Comparison of ENCODE assay signal across 8 mouse cellular contexts in the genomic region with DNA sequence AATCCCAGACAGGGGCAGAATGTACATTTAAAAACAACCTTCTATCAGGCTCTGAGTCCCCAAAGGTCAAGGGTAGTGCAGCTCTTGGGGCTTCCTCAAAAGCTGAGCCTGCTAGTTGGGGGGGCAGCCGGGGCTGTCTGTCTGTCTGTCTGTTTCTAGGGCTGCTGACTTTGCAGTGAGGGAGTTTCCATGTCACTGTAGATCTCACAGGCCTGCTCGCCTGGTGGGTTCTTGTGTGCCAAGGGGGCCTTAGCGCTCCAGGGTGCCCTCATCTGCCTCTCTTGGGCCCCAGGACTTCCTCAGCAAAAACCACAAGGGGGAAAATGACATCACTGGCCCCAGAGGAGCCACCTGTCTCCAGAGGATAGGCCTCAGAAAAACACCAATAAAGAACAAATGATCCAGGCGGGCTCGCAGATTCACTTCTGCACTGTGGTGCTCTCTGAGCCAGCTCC. TPM values are rescaled to one million over a fixed set of nuclear protein-coding genes. Genes with fewer than 3 reads are reported as not detected.
DNase-seq lines count a peak whose midpoint lies in the region; ATAC-seq and TF ChIP-seq lines count a peak whose summit lies in the region.
"Had no signal": no experiment of that assay in that cellular context is flagged by ENCODE, and none has a peak within 500 bp of the region (broad histone marks: within the 10 kb centered on the region; RNA-seq: fewer than 3 reads in every experiment).

No protein-coding gene starts in this region.

- no peaks in the 10 kb centered on the region for H3K9me3 ChIP-seq in G1E (replicated peaks)
- H3K9me3 ChIP-seq in stomach, postnatal 0 days (ENCODE audit: control insufficient read depth, low read length), result no peaks in the 10 kb centered on the region

- H3K9ac ChIP-seq in stomach, postnatal 0 days (ENCODE audit: low read length), result peak overlapping the region; percentile 1; the same call in 1 of the 2 replicates

- peaks cover 67% of the 10 kb centered on the region for H3K36me3 ChIP-seq in G1E (replicated peaks)
- H3K36me3 ChIP-seq in stomach, postnatal 0 days (ENCODE audit: control insufficient read depth, insufficient read depth, low read length), result peaks cover 7% of the 10 kb centered on the region

- no peak for TF ChIP-seq EP300 in stomach, postnatal 0 days (optimal IDR thresholded peaks at IDR 0.05)

- H3K4me3 ChIP-seq in layer of hippocampus, adult 2 months, result no peak overlapping the region
- H3K4me3 ChIP-seq in G1E (ENCODE audit: low read depth, low read length), result peak overlapping the region; percentile 48; the same call in 1 of the 2 replicates
- no peak overlapping the region for H3K4me3 ChIP-seq in stomach, postnatal 0 days (ENCODE audit: low read depth, low read length)

- H3K4me2 ChIP-seq in stomach, postnatal 0 days (replicated peaks; ENCODE audit: low read depth), result no peak overlapping the region

- peaks cover 59% of the 10 kb centered on the region for H3K4me1 ChIP-seq in G1E (ENCODE audit: insufficient read depth, low read depth, low read length)
- H3K4me1 ChIP-seq in stomach, postnatal 0 days (replicated peaks; ENCODE audit: control insufficient read depth, insufficient read depth), result no peaks in the 10 kb centered on the region

- H3K27me3 ChIP-seq in G1E (ENCODE audit: insufficient read depth, low read length), result no peaks in the 10 kb centered on the region; the same call in 1 of the 2 replicates
- H3K27me3 ChIP-seq in stomach, postnatal 0 days (ENCODE audit: control insufficient read depth, insufficient read depth, low read length), result no peaks in the 10 kb centered on the region

- TF ChIP-seq CTCF in layer of hippocampus, adult 2 months (conservative IDR thresholded peaks at IDR 0.05), result no peak
- TF ChIP-seq CTCF in G1E (IDR thresholded peaks at IDR 0.05; ENCODE audit: low read depth, low read length), result no peak
- TF ChIP-seq CTCF in stomach, postnatal 0 days (IDR thresholded peaks at IDR 0.05; ENCODE audit: low read depth), result no peak

- H3K27ac ChIP-seq in layer of hippocampus, adult 2 months, result peak overlapping the region; percentile 79
- H3K27ac ChIP-seq in stomach, postnatal 0 days (replicated peaks), result no peak overlapping the region

- WGBS in stomach, postnatal 0 days, result 77% methylated on average over 5 of the region's 5 CpGs

- peak; percentile 67 for ATAC-seq in G1E (ENCODE audit: extremely low read depth, insufficient number of reproducible peaks, low FRiP score, poor library complexity, severe bottlenecking)
- ATAC-seq in stomach, postnatal 0 days (ENCODE audit: low FRiP score, low TSS enrichment), result no peak
- ATAC-seq: intestine, embryonic 16.5 days had no signal

- no peak for DNase-seq in layer of hippocampus, adult 2 months (ENCODE audit: low spot score in 2 of 2)
- DNase-seq in layer of hippocampus, postnatal 36 days, result no peak
- DNase-seq in G1E (ENCODE audit: low spot score), result peak; percentile 90
- peak; percentile 70 for DNase-seq in induced T-regulatory cell, adult 2 months (ENCODE audit: low read depth)
- no peak for DNase-seq in stomach, postnatal 0 days (ENCODE audit: low spot score)
- no peak for DNase-seq in kidney, postnatal 10 days
- no peak for DNase-seq in right cerebral cortex, postnatal 14 days

RNA-seq across cellular contexts. Expression of a gene that starts 32.9 kb away (rescaled TPM):
- total RNA-seq in layer of hippocampus, adult 2 months (2021), result 100 to 1,000 TPM; 666 to 670 TPM
- 100 to 1,000 TPM; 657 to 686 TPM for total RNA-seq in layer of hippocampus, postnatal 36 days (2021)
- total RNA-seq in G1E (2014; fragmentation: Nextera tagmentation) (70.5 and 77.2 TPM in 2 replicates), G1E (2017) (16.4 and 16.7 TPM in 2 replicates)
- 83.6 and 90.8 TPM in 2 replicates for polyA plus RNA-seq in G1E (2012)
- polyA plus RNA-seq in stomach, postnatal 0 days (2015; fragmentation: Nextera tagmentation; extraction: Ambion mirVana), result 22.2 and 22.8 TPM in 2 replicates

Comparison
In these comparisons a context has a peak if more than half of its experiments do, and no peak if none do; other contexts are left out.
1. DNase-seq: peak in G1E (single experiment) and induced T-regulatory cell, adult 2 months (single experiment); none in layer of hippocampus, adult 2 months (0 of 2), layer of hippocampus, postnatal 36 days (0 of 2), stomach, postnatal 0 days (single experiment), kidney, postnatal 10 days (single experiment) and right cerebral cortex, postnatal 14 days (single experiment).
2. RNA of a gene that starts 32.9 kb away (total RNA-seq): 657 to 686 TPM in layer of hippocampus, postnatal 36 days and 666 to 670 TPM in layer of hippocampus, adult 2 months; 16.4 to 77.2 TPM in G1E; every median in the first group is over 4 times any median in the second.